Mouse (Mus musculus) heart, embryonic 11.5 days (tissue): ENCODE results near the gene Rab7b. TPM values are rescaled to one million over a fixed set of nuclear protein-coding genes. Genes with fewer than 3 reads are reported as not detected.

Experiments used
- ATAC-seq: fragments of 200-750 bp; cut with Nextera tagmentation; replicated peaks from 2 replicates; pipeline ENCODE4 v1.8.0; 2017; ENCODE audit warnings: moderate library complexity; ENCODE audit not compliant: insufficient number of reproducible peaks, low FRiP score, low TSS enrichment
- H3K27ac ChIP-seq: fragments of 300-500 bp; sonication (generic); 2 replicates; pipeline ENCODE4 v1.5.1; 2014; ENCODE audit warnings: mild to moderate bottlenecking, low read depth, low read length
- H3K27me3 ChIP-seq: fragments of 300-500 bp; sonication (generic); 2 replicates; pipeline ENCODE4 v1.6.1; 2014; ENCODE audit warnings: mild to moderate bottlenecking, low read length, mixed read lengths; ENCODE audit not compliant: control insufficient read depth, insufficient read depth
- H3K36me3 ChIP-seq: fragments of 300-500 bp; sonication (generic); 2 replicates; pipeline ENCODE4 v1.6.1; 2014; ENCODE audit warnings: mild to moderate bottlenecking, low read length, moderate library complexity, mixed read lengths; ENCODE audit not compliant: control insufficient read depth, insufficient read depth
- H3K4me1 ChIP-seq: fragments of 300-500 bp; sonication (generic); 2 replicates; pipeline ENCODE4 v1.6.1; 2014; ENCODE audit warnings: low read length; ENCODE audit not compliant: control insufficient read depth, insufficient read depth
- H3K4me2 ChIP-seq: fragments of 300-500 bp; sonication (generic); 2 replicates; pipeline ENCODE4 v1.6.1; 2014; ENCODE audit warnings: mild to moderate bottlenecking, moderate library complexity
- H3K4me3 ChIP-seq: fragments of 300-500 bp; sonication (generic); 2 replicates; pipeline ENCODE4 v1.5.1; 2014; ENCODE audit warnings: low read depth, low read length
- H3K9ac ChIP-seq: fragments of 300-500 bp; sonication (generic); 2 replicates; pipeline ENCODE4 v1.6.1; 2014; ENCODE audit warnings: mild to moderate bottlenecking, low read depth, low read length, moderate library complexity
- H3K9me3 ChIP-seq: fragments of 300-500 bp; sonication (generic); replicated peaks from 2 replicates; pipeline ENCODE4 v1.6.1; 2016; ENCODE audit warnings: low read length; ENCODE audit not compliant: control insufficient read depth
- WGBS: fragments of 180-500 bp; shearing (Covaris S2); extraction: QIAGEN DNeasy Blood & Tissue Kit; methylation state at CpG from one replicate; pipeline ENCODE4 v1.1.7; 2014; ENCODE audit not compliant: insufficient replicate concordance; 5-methylcytosine and 5-hydroxymethylcytosine counted together
- polyA plus RNA-seq: library from polyadenylated mRNA; unstranded; fragments of >200 nt; fragmentation: Nextera tagmentation; extraction: Ambion mirVana; gene quantifications from 2 replicates; pipeline ENCODE4 v1.2.1, GENCODE M21; 2014

The Rab7b gene
- polyA plus RNA-seq, 1 experiment from 2014 or later = 1.4 TPM

- no peak overlapping the region for H3K27ac ChIP-seq
- H3K27me3 ChIP-seq = peaks cover 2% of the 10 kb centered on the region; the same call in 1 of the 2 replicates
- H3K9me3 ChIP-seq = no peaks in the 10 kb centered on the region
- peaks cover 7% of the 10 kb centered on the region for H3K4me1 ChIP-seq
- H3K9ac ChIP-seq = no peak overlapping the region
- no peak overlapping the region for H3K4me2 ChIP-seq
- 54% methylated on average over 9 of the region's 9 CpGs for WGBS
- no peak for ATAC-seq
- no peaks in the 10 kb centered on the region for H3K36me3 ChIP-seq
- H3K4me3 ChIP-seq = no peak overlapping the region
Observed at GRCm38 (mm10) chr1:131759667-131760427, 71.4 kb downstream of the Rab7b start.

- H3K4me3 ChIP-seq = no peak overlapping the region
- no peaks in the 10 kb centered on the region for H3K9me3 ChIP-seq
- H3K4me1 ChIP-seq = peaks cover 1% of the 10 kb centered on the region
- no peak for ATAC-seq
- H3K9ac ChIP-seq = no peak overlapping the region
- no peaks in the 10 kb centered on the region for H3K36me3 ChIP-seq
- H3K4me2 ChIP-seq = no peak overlapping the region
- no peak overlapping the region for H3K27ac ChIP-seq
- H3K27me3 ChIP-seq = peaks cover 2% of the 10 kb centered on the region; the same call in 1 of the 2 replicates
- WGBS = 78% methylated on average over 3 of the region's 3 CpGs
Observed at GRCm38 (mm10) chr1:131760428-131760820, 71.9 kb downstream of the Rab7b start.

GRCm38 (mm10) chr1:131761079-131761831 lies 72.8 kb downstream of the Rab7b start:
- whole genome bisulfite sequencing = 71% methylated on average over 13 of the region's 13 CpGs
- peaks cover 2% of the 10 kb centered on the region; the same call in 1 of the 2 replicates for H3K27me3 ChIP-seq
- no peaks in the 10 kb centered on the region for H3K4me1 ChIP-seq
- no peak overlapping the region for H3K27ac ChIP-seq
- no peak overlapping the region for H3K9ac ChIP-seq
- H3K36me3 ChIP-seq = no peaks in the 10 kb centered on the region
- H3K4me2 ChIP-seq = no peak overlapping the region
- H3K9me3 ChIP-seq = no peaks in the 10 kb centered on the region
- no peak for ATAC-seq
- no peak overlapping the region for H3K4me3 ChIP-seq

- H3K27ac ChIP-seq = no peak overlapping the region
- no peak for ATAC-seq
- WGBS = 42% methylated on average over 9 of the region's 9 CpGs
- no peak overlapping the region for H3K4me2 ChIP-seq
- no peaks in the 10 kb centered on the region for H3K9me3 ChIP-seq
- no peak overlapping the region for H3K9ac ChIP-seq
- no peaks in the 10 kb centered on the region for H3K4me1 ChIP-seq
- no peaks in the 10 kb centered on the region for H3K36me3 ChIP-seq
- H3K27me3 ChIP-seq = peaks cover 5% of the 10 kb centered on the region; the same call in 1 of the 2 replicates
- H3K4me3 ChIP-seq = no peak overlapping the region
Observed at GRCm38 (mm10) chr1:131763683-131764082, 75.2 kb downstream of the Rab7b start.

- H3K4me1 ChIP-seq = no peaks in the 10 kb centered on the region
- H3K9ac ChIP-seq = no peak overlapping the region
- no peak overlapping the region for H3K27ac ChIP-seq
- 52% methylated on average over 8 of the region's 8 CpGs for WGBS
- no peak for ATAC-seq
- no peak overlapping the region for H3K4me2 ChIP-seq
- H3K9me3 ChIP-seq = no peaks in the 10 kb centered on the region
- H3K27me3 ChIP-seq = peaks cover 5% of the 10 kb centered on the region; the same call in 1 of the 2 replicates
- no peak overlapping the region for H3K4me3 ChIP-seq
- no peaks in the 10 kb centered on the region for H3K36me3 ChIP-seq
Observed at GRCm38 (mm10) chr1:131764581-131765338, 76.3 kb downstream of the Rab7b start.

Other genes starting within 250 kb of the Rab7b start
- gene Srgap2, start 161.3 kb upstream of the Rab7b start, polyA plus RNA-seq = 19.4 and 23.3 TPM in 2 replicates
- 3.2 and 3.4 TPM in 2 replicates for gene Fam72a, start 160.8 kb upstream of the Rab7b start, polyA plus RNA-seq
- not detected in 2 replicates for gene Avpr1b, start 89.5 kb upstream of the Rab7b start, polyA plus RNA-seq
- 0.94 and 0.97 TPM in 2 replicates for gene Ctse, start 50.4 kb upstream of the Rab7b start, polyA plus RNA-seq
- gene Slc26a9, start 55.3 kb downstream of the Rab7b start, polyA plus RNA-seq = not detected in 2 replicates
- gene Pm20d1, start 108.7 kb downstream of the Rab7b start, polyA plus RNA-seq = 0.75 and 1.3 TPM in 2 replicates
- 6.4 and 8.7 TPM in 2 replicates for gene Slc41a1, start 138.8 kb downstream of the Rab7b start, polyA plus RNA-seq
- gene Rab29, start 178.5 kb downstream of the Rab7b start, polyA plus RNA-seq = 10.3 and 13.6 TPM in 2 replicates
- 33.2 and 36.1 TPM in 2 replicates for gene Nucks1, start 221.8 kb downstream of the Rab7b start, polyA plus RNA-seq